Mouse (Mus musculus): ENCODE data around the gene Tpi1. TPM values are rescaled to one million over a fixed set of nuclear protein-coding genes. Genes with fewer than 3 reads are reported as not detected.

Gene Tpi1
- polyA plus RNA-seq, 1 experiment from 2014 or later = 187 TPM

DNA sequence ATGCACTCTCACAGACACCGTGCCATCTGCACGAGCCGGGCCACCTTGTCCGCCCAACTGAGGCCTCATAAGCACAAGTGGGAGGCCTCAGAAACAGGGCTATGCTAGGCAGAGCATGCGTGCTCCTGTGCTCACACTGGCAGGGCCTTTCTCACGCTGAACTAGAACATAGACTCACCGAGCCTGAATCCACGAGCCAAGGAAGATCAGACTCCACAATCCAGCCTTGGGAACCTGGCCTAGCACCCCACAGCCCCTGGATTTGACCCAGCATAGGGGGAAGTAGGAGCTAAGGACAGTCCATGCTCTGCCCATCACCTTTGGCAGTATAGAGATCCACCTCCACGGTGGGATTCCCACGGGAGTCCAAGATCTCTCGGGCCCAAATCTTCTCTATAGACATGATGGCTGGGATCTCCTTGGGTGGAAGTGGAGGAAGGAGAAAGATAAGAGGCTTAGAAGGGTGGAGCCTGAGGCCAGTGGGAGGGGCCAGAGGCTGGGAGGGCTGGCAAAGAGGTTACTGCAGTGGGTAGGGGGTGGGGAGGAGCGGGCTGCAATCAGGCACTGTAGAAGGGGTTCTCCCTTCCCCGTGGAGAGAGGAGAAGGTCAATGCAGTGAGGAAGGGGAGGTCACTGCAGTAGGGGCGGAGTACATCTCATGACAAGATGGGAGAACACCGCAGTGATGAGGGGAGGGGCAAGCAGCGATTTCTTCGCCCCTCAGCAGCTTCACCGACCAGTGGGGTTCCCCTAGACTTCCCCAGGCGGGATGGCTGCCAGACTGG lies 46.0 kb downstream of the Tpi1 start:
- Histone ChIP-seq H3K4me2 (replicated peaks; ENCODE audit: low read depth, low read length) (peak overlapping the region; percentile 80; the same call in 1 of the 2 replicates), H3K4me3 (ENCODE audit: low read depth, low read length) (no peak overlapping the region), H3K4me1 (ENCODE audit: insufficient read depth, low read depth, low read length) (peaks cover 3% of the 10 kb centered on the region; the same call in 1 of the 2 replicates), H3K27ac (ENCODE audit: low read length) (no peak overlapping the region), H3K9me3 (ENCODE audit: low read length) (no peaks in the 10 kb centered on the region), H3K27me3 (replicated peaks; ENCODE audit: insufficient read depth, low read length) (no peaks in the 10 kb centered on the region), H3K9ac (replicated peaks; ENCODE audit: low read depth) (no peak overlapping the region), H3K36me3 (ENCODE audit: insufficient read depth, low read length) (no peaks in the 10 kb centered on the region)
- 37% methylated on average over 17 of the region's 19 CpGs for WGBS
- TF ChIP-seq CTCF (IDR thresholded peaks at IDR 0.05) (no peak), EP300 (IDR thresholded peaks at IDR 0.05) (no peak)
- DNase-seq (ENCODE audit: low spot score) (no peak), ATAC-seq (no peak; the same call in 1 of the 2 replicates)

GRCm38 (mm10) chr6:124767536-124767919 lies 46.6 kb downstream of the Tpi1 start:
- Histone ChIP-seq H3K27ac (ENCODE audit: low read length) (no peak overlapping the region), H3K4me1 (ENCODE audit: insufficient read depth, low read depth, low read length) (peaks cover 3% of the 10 kb centered on the region; the same call in 1 of the 2 replicates), H3K36me3 (ENCODE audit: insufficient read depth, low read length) (no peaks in the 10 kb centered on the region), H3K27me3 (replicated peaks; ENCODE audit: insufficient read depth, low read length) (no peaks in the 10 kb centered on the region), H3K4me2 (replicated peaks; ENCODE audit: low read depth, low read length) (no peak overlapping the region), H3K4me3 (ENCODE audit: low read depth, low read length) (no peak overlapping the region), H3K9me3 (ENCODE audit: low read length) (no peaks in the 10 kb centered on the region), H3K9ac (replicated peaks; ENCODE audit: low read depth) (no peak overlapping the region)
- DNase-seq (ENCODE audit: low spot score) (no peak), ATAC-seq (no peak)
- TF ChIP-seq CTCF (IDR thresholded peaks at IDR 0.05) (no peak), EP300 (IDR thresholded peaks at IDR 0.05) (no peak)
- 42% methylated on average over 4 of the region's 4 CpGs for WGBS

- Histone ChIP-seq H3K4me3 (ENCODE audit: low read depth, low read length) (no peak overlapping the region), H3K9ac (replicated peaks; ENCODE audit: low read depth) (no peak overlapping the region), H3K4me1 (ENCODE audit: insufficient read depth, low read depth, low read length) (peaks cover 3% of the 10 kb centered on the region; the same call in 1 of the 2 replicates), H3K27me3 (replicated peaks; ENCODE audit: insufficient read depth, low read length) (no peaks in the 10 kb centered on the region), H3K4me2 (replicated peaks; ENCODE audit: low read depth, low read length) (no peak overlapping the region), H3K9me3 (ENCODE audit: low read length) (no peaks in the 10 kb centered on the region), H3K27ac (ENCODE audit: low read length) (no peak overlapping the region), H3K36me3 (ENCODE audit: insufficient read depth, low read length) (no peaks in the 10 kb centered on the region)
- 83% methylated on average over 7 of the region's 7 CpGs for WGBS
- no peak for ATAC-seq
- TF ChIP-seq EP300 (IDR thresholded peaks at IDR 0.05) (no peak), CTCF (IDR thresholded peaks at IDR 0.05) (no peak)
- no peak for DNase-seq (ENCODE audit: low spot score)
These were observed 48.1 kb downstream of the Tpi1 start for GRCm38 (mm10) chr6:124765951-124766350.

Other genes starting within 250 kb of the Tpi1 start
- 0.06 TPM in 1 of 2 replicates, not detected in the other for gene C1rb, start 244.0 kb downstream of the Tpi1 start, polyA plus RNA-seq (2015; fragmentation: Nextera tagmentation; extraction: Ambion mirVana)
- 0.12 TPM in 1 of 2 replicates, not detected in the other for gene C1s2, start 178.2 kb downstream of the Tpi1 start, polyA plus RNA-seq (2015; fragmentation: Nextera tagmentation; extraction: Ambion mirVana)
- gene Lpcat3, start 151.3 kb downstream of the Tpi1 start, polyA plus RNA-seq (2015; fragmentation: Nextera tagmentation; extraction: Ambion mirVana) = 67.3 and 74.2 TPM in 2 replicates
- gene Emg1, start 102.1 kb downstream of the Tpi1 start, polyA plus RNA-seq (2015; fragmentation: Nextera tagmentation; extraction: Ambion mirVana) = 83.1 and 86.7 TPM in 2 replicates
- gene Phb2, start 102.0 kb downstream of the Tpi1 start, polyA plus RNA-seq (2015; fragmentation: Nextera tagmentation; extraction: Ambion mirVana) = 162 and 169 TPM in 2 replicates
- 24.0 and 27.8 TPM in 2 replicates for gene Ptpn6, start 75.6 kb downstream of the Tpi1 start, polyA plus RNA-seq (2015; fragmentation: Nextera tagmentation; extraction: Ambion mirVana)
- 332 and 367 TPM in 2 replicates for gene Grcc10, start 72.9 kb downstream of the Tpi1 start, polyA plus RNA-seq (2015; fragmentation: Nextera tagmentation; extraction: Ambion mirVana)
- gene Gm45234, start 58.3 kb downstream of the Tpi1 start, polyA plus RNA-seq (2015; fragmentation: Nextera tagmentation; extraction: Ambion mirVana) = not detected in 2 replicates
- 9.6 and 11.2 TPM in 2 replicates for gene Atn1, start 57.8 kb downstream of the Tpi1 start, polyA plus RNA-seq (2015; fragmentation: Nextera tagmentation; extraction: Ambion mirVana)
- gene Eno2, start 44.6 kb downstream of the Tpi1 start, polyA plus RNA-seq (2015; fragmentation: Nextera tagmentation; extraction: Ambion mirVana) = 1.2 and 1.5 TPM in 2 replicates
- 26.7 and 34.0 TPM in 2 replicates for gene Lrrc23, start 34.6 kb downstream of the Tpi1 start, polyA plus RNA-seq (2015; fragmentation: Nextera tagmentation; extraction: Ambion mirVana)
- 27.6 and 33.7 TPM in 2 replicates for gene Spsb2, start 5.6 kb downstream of the Tpi1 start, polyA plus RNA-seq (2015; fragmentation: Nextera tagmentation; extraction: Ambion mirVana)
- gene Usp5, start 15.2 kb upstream of the Tpi1 start, polyA plus RNA-seq (2015; fragmentation: Nextera tagmentation; extraction: Ambion mirVana) = 53.6 and 54.3 TPM in 2 replicates
- gene Cdca3, start 15.3 kb upstream of the Tpi1 start, polyA plus RNA-seq (2015; fragmentation: Nextera tagmentation; extraction: Ambion mirVana) = 8.2 and 11.8 TPM in 2 replicates
- 0.24 and 0.26 TPM in 2 replicates for gene Gnb3, start 26.0 kb upstream of the Tpi1 start, polyA plus RNA-seq (2015; fragmentation: Nextera tagmentation; extraction: Ambion mirVana)
- gene P3h3, start 43.5 kb upstream of the Tpi1 start, polyA plus RNA-seq (2015; fragmentation: Nextera tagmentation; extraction: Ambion mirVana) = 8.4 and 9.3 TPM in 2 replicates
- gene Gpr162, start 49.7 kb upstream of the Tpi1 start, polyA plus RNA-seq (2015; fragmentation: Nextera tagmentation; extraction: Ambion mirVana) = 0.20 and 0.26 TPM in 2 replicates
- 0.07 and 0.10 TPM in 2 replicates for gene Cd4, start 73.9 kb upstream of the Tpi1 start, polyA plus RNA-seq (2015; fragmentation: Nextera tagmentation; extraction: Ambion mirVana)
- gene Lag3, start 97.4 kb upstream of the Tpi1 start, polyA plus RNA-seq (2015; fragmentation: Nextera tagmentation; extraction: Ambion mirVana) = 2.3 TPM in 2 replicates
- gene Ptms, start 105.8 kb upstream of the Tpi1 start, polyA plus RNA-seq (2015; fragmentation: Nextera tagmentation; extraction: Ambion mirVana) = 533 and 563 TPM in 2 replicates
- 289 and 300 TPM in 2 replicates for gene Mlf2, start 117.1 kb upstream of the Tpi1 start, polyA plus RNA-seq (2015; fragmentation: Nextera tagmentation; extraction: Ambion mirVana)
- 112 and 118 TPM in 2 replicates for gene Cops7a, start 151.2 kb upstream of the Tpi1 start, polyA plus RNA-seq (2015; fragmentation: Nextera tagmentation; extraction: Ambion mirVana)
- gene Pianp, start 182.4 kb upstream of the Tpi1 start, polyA plus RNA-seq (2015; fragmentation: Nextera tagmentation; extraction: Ambion mirVana) = 0.29 and 0.35 TPM in 2 replicates
- gene Zfp384, start 194.8 kb upstream of the Tpi1 start, polyA plus RNA-seq (2015; fragmentation: Nextera tagmentation; extraction: Ambion mirVana) = 8.6 and 9.9 TPM in 2 replicates
- 100 and 104 TPM in 2 replicates for gene Ing4, start 225.5 kb upstream of the Tpi1 start, polyA plus RNA-seq (2015; fragmentation: Nextera tagmentation; extraction: Ambion mirVana)
- 4.1 and 4.4 TPM in 2 replicates for gene Acrbp, start 235.4 kb upstream of the Tpi1 start, polyA plus RNA-seq (2015; fragmentation: Nextera tagmentation; extraction: Ambion mirVana)

All from lung, postnatal 0 days (tissue).